Mouse (Mus musculus) neural tube, embryonic 14.5 days (tissue): ENCODE measurements around the gene Krtap4-6. TPM values are rescaled to one million over a fixed set of nuclear protein-coding genes. Genes with fewer than 3 reads are reported as not detected.
"Not testable (repeated sequence)": the region's sequence is repeated elsewhere in the genome, so short reads cannot be mapped to it uniquely, and the experiment has no call there.

Experiments used
- ATAC-seq: fragments of 200-750 bp; cut with Nextera tagmentation; 2 replicates; pipeline ENCODE4 v1.8.0; 2017; ENCODE audit warnings: low read depth, mild to moderate bottlenecking, moderate TSS enrichment, moderate library complexity
- H3K27ac ChIP-seq: fragments of 300-500 bp; sonication (generic); 2 replicates; pipeline ENCODE4 v1.5.1; 2014; ENCODE audit warnings: low read depth, mild to moderate bottlenecking, control low read depth, low read length, moderate library complexity, mixed read lengths
- H3K27me3 ChIP-seq: fragments of 300-500 bp; sonication (generic); 2 replicates; pipeline ENCODE4 v1.6.1; 2014; ENCODE audit warnings: low read length; ENCODE audit not compliant: control insufficient read depth, insufficient read depth
- H3K36me3 ChIP-seq: fragments of 300-500 bp; sonication (generic); 2 replicates; pipeline ENCODE4 v1.6.1; 2014; ENCODE audit warnings: low read length, mixed read lengths; ENCODE audit not compliant: control insufficient read depth, insufficient read depth
- H3K4me1 ChIP-seq: fragments of 300-500 bp; sonication (generic); 2 replicates; pipeline ENCODE4 v1.6.1; 2014; ENCODE audit warnings: low read length; ENCODE audit not compliant: control insufficient read depth, insufficient read depth
- H3K4me2 ChIP-seq: fragments of 300-500 bp; sonication (generic); 2 replicates; pipeline ENCODE4 v1.6.1; 2014; ENCODE audit warnings: mild to moderate bottlenecking, low read depth, low read length, control low read depth
- H3K4me3 ChIP-seq: fragments of 300-500 bp; sonication (generic); 2 replicates; pipeline ENCODE4 v1.5.1; 2014; ENCODE audit warnings: low read depth, low read length, control low read depth, mixed read lengths
- H3K9ac ChIP-seq: fragments of 300-500 bp; sonication (generic); replicated peaks from 2 replicates; pipeline ENCODE4 v1.6.1; 2014; ENCODE audit warnings: low read depth, mild to moderate bottlenecking, control low read depth, low read length, mixed read lengths
- H3K9me3 ChIP-seq: fragments of 300-500 bp; sonication (generic); 2 replicates; pipeline ENCODE4 v1.6.1; 2016; ENCODE audit warnings: low read length; ENCODE audit not compliant: control insufficient read depth
- WGBS: fragments of 180-500 bp; shearing (Covaris S2); extraction: QIAGEN DNeasy Blood & Tissue Kit; methylation state at CpG from one replicate; pipeline ENCODE4 v1.1.7; 2014; 5-methylcytosine and 5-hydroxymethylcytosine counted together
- polyA plus RNA-seq: library from polyadenylated mRNA; unstranded; fragments of >200 nt; fragmentation: Nextera tagmentation; extraction: Ambion mirVana; gene quantifications from 2 replicates; pipeline ENCODE4 v1.2.1, GENCODE M21; 2014

Krtap4-6 gene
- polyA plus RNA-seq, 1 experiment from 2014 or later = not detected

DNA sequence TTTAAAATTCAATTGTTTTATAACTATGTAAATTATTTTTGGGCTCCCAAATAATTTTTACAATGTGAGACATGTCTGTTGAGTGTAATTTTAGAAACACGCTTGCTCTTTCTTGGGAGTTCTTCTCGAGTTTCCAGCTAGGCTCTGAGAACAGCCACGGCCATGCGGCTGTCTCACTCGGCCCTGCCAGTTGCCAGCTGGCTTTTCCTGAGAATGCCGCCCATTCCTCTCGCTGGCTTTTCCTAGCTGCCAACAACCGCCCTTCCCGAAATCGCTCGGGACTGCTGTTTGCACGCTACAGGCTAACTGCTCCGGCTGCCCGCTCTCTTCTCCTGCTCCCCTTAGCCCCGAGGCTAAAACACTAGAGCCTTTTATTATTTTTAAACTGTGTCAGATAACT is 19.3 kb downstream of the Krtap4-6 start:
- Histone ChIP-seq H3K4me1 (no peaks in the 10 kb centered on the region), H3K27ac (no peak overlapping the region), H3K9ac (no peak overlapping the region), H3K4me3 (no peak overlapping the region), H3K9me3 (no peaks in the 10 kb centered on the region), H3K27me3 (no peaks in the 10 kb centered on the region), H3K36me3 (no peaks in the 10 kb centered on the region), H3K4me2 (no peak overlapping the region)
- 91% methylated on average over 15 of the region's 15 CpGs for whole genome bisulfite sequencing
- ATAC-seq = no peak

GRCm38 (mm10) chr11:99644351-99644750 is 21.4 kb downstream of the Krtap4-6 start:
- no peaks in the 10 kb centered on the region for H3K36me3 ChIP-seq
- H3K27me3 ChIP-seq = no peaks in the 10 kb centered on the region
- ATAC-seq = no peak
- WGBS = 61% methylated on average over 3 of the region's 3 CpGs
- H3K9me3 ChIP-seq = no peaks in the 10 kb centered on the region
- H3K4me2 ChIP-seq = no peak overlapping the region
- no peak overlapping the region for H3K4me3 ChIP-seq
- H3K9ac ChIP-seq = no peak overlapping the region
- H3K4me1 ChIP-seq = no peaks in the 10 kb centered on the region
- no peak overlapping the region for H3K27ac ChIP-seq

GRCm38 (mm10) chr11:99643635-99644139 is 22.1 kb downstream of the Krtap4-6 start, which contains the start of gene Krtap4-7:
Gene Krtap4-7 (minus strand): TSS chr11:99644089.
- H3K4me1 ChIP-seq, H3K4me3 ChIP-seq, H3K36me3 ChIP-seq, ATAC-seq, H3K9me3 ChIP-seq, H3K27me3 ChIP-seq, H3K27ac ChIP-seq, H3K9ac ChIP-seq, H3K4me2 ChIP-seq: not testable (repeated sequence)
- 84% methylated on average over 9 of the region's 9 CpGs for WGBS

- Histone ChIP-seq H3K9ac (no peak overlapping the region), H3K4me1 (no peaks in the 10 kb centered on the region), H3K4me2 (no peak overlapping the region), H3K27ac (no peak overlapping the region), H3K27me3 (no peaks in the 10 kb centered on the region), H3K9me3 (no peaks in the 10 kb centered on the region), H3K4me3 (no peak overlapping the region), H3K36me3 (no peaks in the 10 kb centered on the region)
- no peak for ATAC-seq
- WGBS = 60% methylated on average over 1 of the region's 1 CpGs
These were observed 24.8 kb downstream of the Krtap4-6 start for GRCm38 (mm10) chr11:99640926-99641325.

DNA sequence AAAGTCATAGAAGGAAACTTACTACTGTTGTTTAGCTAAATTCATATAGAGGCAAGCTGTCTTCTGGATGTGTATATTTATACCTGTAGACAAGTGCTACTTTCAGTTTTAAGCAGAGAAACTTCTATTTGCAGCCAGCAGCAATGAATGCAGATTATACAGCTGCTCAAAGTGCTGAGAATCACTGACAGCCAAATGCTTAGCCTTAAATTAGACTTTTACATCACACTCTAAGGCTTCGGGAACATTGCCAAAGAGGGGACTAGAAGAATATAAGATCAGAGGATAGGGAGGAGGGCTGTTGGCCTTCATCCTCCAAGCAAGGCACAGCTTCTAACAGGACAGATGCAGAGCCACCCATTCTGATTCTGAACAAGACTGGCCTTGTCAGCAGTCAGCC is 28.7 kb downstream of the Krtap4-6 start:
- WGBS = 74% methylated on average over 1 of the region's 1 CpGs
- H3K27me3 ChIP-seq = no peaks in the 10 kb centered on the region
- H3K4me1 ChIP-seq = no peaks in the 10 kb centered on the region
- no peaks in the 10 kb centered on the region for H3K36me3 ChIP-seq
- no peak overlapping the region for H3K4me2 ChIP-seq
- H3K9me3 ChIP-seq = no peaks in the 10 kb centered on the region
- H3K27ac ChIP-seq = no peak overlapping the region
- ATAC-seq = no peak
- H3K4me3 ChIP-seq = no peak overlapping the region
- no peak overlapping the region for H3K9ac ChIP-seq

GRCm38 (mm10) chr11:99634653-99635134 is 31.1 kb downstream of the Krtap4-6 start, which contains the start of gene Krtap4-2:
Gene Krtap4-2 (minus strand): TSS chr11:99635084.
- no peak within 1 kb of the TSS for H3K4me2 ChIP-seq
- H3K27me3 ChIP-seq = no peaks in the 10 kb centered on the region
- H3K9me3 ChIP-seq = no peaks in the 10 kb centered on the region
- no peak within 1 kb of the TSS for H3K9ac ChIP-seq
- WGBS = 45% methylated on average over 7 of the region's 8 CpGs
- H3K4me3 ChIP-seq = no peak within 1 kb of the TSS
- no peak for ATAC-seq
- H3K4me1 ChIP-seq = no peaks in the 10 kb centered on the region
- H3K27ac ChIP-seq = no peak within 1 kb of the TSS
- H3K36me3 ChIP-seq = no peaks in the 10 kb centered on the region

DNA sequence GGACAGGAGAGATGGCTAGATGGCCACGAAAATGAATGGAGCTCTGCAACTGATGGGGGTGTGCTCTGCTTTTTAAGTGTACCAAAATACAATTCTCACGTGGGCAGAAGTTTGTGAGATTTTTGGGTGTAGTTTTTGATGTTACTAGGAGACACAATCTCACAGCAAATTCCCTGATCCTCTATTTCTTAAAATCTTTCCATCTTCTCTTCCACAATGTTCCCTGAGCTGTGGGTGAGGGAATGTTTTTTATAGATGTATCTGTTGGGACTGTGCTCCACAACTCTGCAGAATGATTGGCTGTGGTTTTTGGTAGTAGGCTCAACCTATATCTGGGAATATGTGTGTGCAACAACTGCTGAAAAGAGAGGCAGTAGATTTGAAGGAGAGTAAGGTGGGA is 32.5 kb downstream of the Krtap4-6 start:
- H3K4me2 ChIP-seq = no peak overlapping the region
- no peak overlapping the region for H3K9ac ChIP-seq
- ATAC-seq = no peak
- H3K27me3 ChIP-seq = no peaks in the 10 kb centered on the region
- H3K4me1 ChIP-seq = no peaks in the 10 kb centered on the region
- WGBS = 72% methylated on average over 2 of the region's 2 CpGs
- no peaks in the 10 kb centered on the region for H3K9me3 ChIP-seq
- H3K4me3 ChIP-seq = no peak overlapping the region
- H3K27ac ChIP-seq = no peak overlapping the region
- H3K36me3 ChIP-seq = no peaks in the 10 kb centered on the region

- H3K27ac ChIP-seq = no peak overlapping the region
- H3K9ac ChIP-seq = no peak overlapping the region
- H3K4me2 ChIP-seq = no peak overlapping the region
- H3K36me3 ChIP-seq = no peaks in the 10 kb centered on the region
- H3K4me1 ChIP-seq = no peaks in the 10 kb centered on the region
- no peak for ATAC-seq
- H3K4me3 ChIP-seq = no peak overlapping the region
- 89% methylated on average over 3 of the region's 3 CpGs for WGBS
- no peaks in the 10 kb centered on the region for H3K9me3 ChIP-seq
- no peaks in the 10 kb centered on the region for H3K27me3 ChIP-seq
These were observed 34.9 kb downstream of the Krtap4-6 start for GRCm38 (mm10) chr11:99630890-99631289.

GRCm38 (mm10) chr11:99628138-99628537 is 37.6 kb downstream of the Krtap4-6 start, which contains the start of gene Krtap4-1:
Gene Krtap4-1 (minus strand): TSS chr11:99628238.
- Histone ChIP-seq H3K9me3 (no peaks in the 10 kb centered on the region), H3K4me3 (no peak within 1 kb of the TSS), H3K4me1 (no peaks in the 10 kb centered on the region), H3K4me2 (no peak within 1 kb of the TSS), H3K36me3 (no peaks in the 10 kb centered on the region), H3K27ac (no peak within 1 kb of the TSS), H3K27me3 (no peaks in the 10 kb centered on the region), H3K9ac (no peak within 1 kb of the TSS)
- no peak for ATAC-seq
- WGBS = 87% methylated on average over 4 of the region's 4 CpGs
